Mouse (Mus musculus): ENCODE results near the gene Sostdc1.

- TF ChIP-seq CTCF (IDR thresholded peaks at IDR 0.05; ENCODE audit: low read depth, low read length) (no peak), POLR2A (IDR thresholded peaks at IDR 0.05; ENCODE audit: borderline replicate concordance, low read depth, low read length) (no peak)
Observed at GRCm38 (mm10) chr12:36308737-36309420, 5.1 kb upstream of the Sostdc1 start.
